Mouse (Mus musculus) intestine, embryonic 14.5 days (tissue): ENCODE measurements around the gene Edc3. TPM values are rescaled to one million over a fixed set of nuclear protein-coding genes. Genes with fewer than 3 reads are reported as not detected.

ENCODE experiments used
- ATAC-seq: fragments of 200-750 bp; cut with Nextera tagmentation; replicated peaks from 2 replicates; pipeline ENCODE4 v1.8.0; 2017; ENCODE audit warnings: low read depth, moderate number of reproducible peaks, moderate TSS enrichment, moderate library complexity; ENCODE audit not compliant: low FRiP score, low TSS enrichment
- DNase-seq: peaks from one replicate; pipeline ENCODE4 v3.0.0-alpha.2; 2018; ENCODE audit warnings: low spot score
- H3K27ac ChIP-seq: fragments of 300-500 bp; sonication (generic); 2 replicates; pipeline ENCODE4 v1.5.1; 2014; ENCODE audit warnings: low read depth, mild to moderate bottlenecking, control low read depth
- H3K27me3 ChIP-seq: fragments of 300-500 bp; sonication (generic); replicated peaks from 2 replicates; pipeline ENCODE4 v1.6.1; 2014; ENCODE audit warnings: low read length, control low read depth; ENCODE audit not compliant: control insufficient read depth, insufficient read depth
- H3K36me3 ChIP-seq: fragments of 300-500 bp; sonication (generic); 2 replicates; pipeline ENCODE4 v1.6.1; 2014; ENCODE audit warnings: low read length, control low read depth; ENCODE audit not compliant: control insufficient read depth, insufficient read depth
- H3K4me1 ChIP-seq: fragments of 300-500 bp; sonication (generic); replicated peaks from 2 replicates; pipeline ENCODE4 v1.6.1; 2014; ENCODE audit warnings: low read length, control low read depth, mixed read lengths; ENCODE audit not compliant: control insufficient read depth, insufficient read depth
- H3K4me2 ChIP-seq: fragments of 300-500 bp; sonication (generic); 2 replicates; pipeline ENCODE4 v1.6.1; 2014; ENCODE audit warnings: low read length
- H3K4me3 ChIP-seq: fragments of 300-500 bp; sonication (generic); 2 replicates; pipeline ENCODE4 v1.5.1; 2014; ENCODE audit warnings: low read depth, low read length, control low read depth, mixed read lengths
- H3K9ac ChIP-seq: fragments of 300-500 bp; sonication (generic); 2 replicates; pipeline ENCODE4 v1.6.1; 2014; ENCODE audit warnings: mild to moderate bottlenecking, low read length
- H3K9me3 ChIP-seq: fragments of 300-500 bp; sonication (generic); 2 replicates; pipeline ENCODE4 v1.6.1; 2016; ENCODE audit warnings: low read length, control low read depth; ENCODE audit not compliant: control insufficient read depth
- WGBS: fragments of 180-500 bp; shearing (Covaris S2); extraction: QIAGEN DNeasy Blood & Tissue Kit; methylation state at CpG from one replicate; pipeline ENCODE4 v1.1.7; 2014; 5-methylcytosine and 5-hydroxymethylcytosine counted together
- polyA plus RNA-seq: library from polyadenylated mRNA; unstranded; fragments of >200 nt; fragmentation: Nextera tagmentation; extraction: Ambion mirVana; gene quantifications from 2 replicates; pipeline ENCODE4 v1.2.1, GENCODE M21; 2014

Gene Edc3
- polyA plus RNA-seq, 1 experiment from 2014 or later = 25.1 TPM

DNA sequence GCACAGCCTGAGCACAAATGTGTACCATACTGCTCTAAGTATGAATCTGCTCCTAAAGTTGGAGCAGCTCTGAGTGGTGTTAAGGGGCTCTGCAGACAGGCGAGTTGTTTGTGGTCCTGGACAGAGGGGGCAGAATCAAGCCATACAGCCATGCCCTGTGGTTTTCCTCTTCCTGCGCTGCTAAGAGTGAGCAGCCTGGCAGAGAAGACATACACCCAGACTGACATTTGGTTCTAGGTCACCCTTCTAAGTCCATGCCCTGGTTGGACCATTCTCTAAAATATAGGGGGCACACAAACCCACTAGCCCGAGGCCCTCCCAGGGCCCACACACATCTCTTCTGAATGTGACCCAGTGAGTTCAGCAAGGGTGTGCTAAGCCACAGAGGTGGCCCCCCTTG is 81.4 kb downstream of the Edc3 start:
- Histone ChIP-seq H3K27me3 (no peaks in the 10 kb centered on the region), H3K36me3 (0 out of 2 replicates have a peak, but pooled peaks cover 8% of the 10 kb centered on the region), H3K4me3 (no peak overlapping the region), H3K4me2 (no peak overlapping the region), H3K9ac (no peak overlapping the region), H3K4me1 (no peaks in the 10 kb centered on the region), H3K27ac (no peak overlapping the region), H3K9me3 (no peaks in the 10 kb centered on the region)
- no peak for DNase-seq
- no peak for ATAC-seq
- WGBS = 88% methylated on average over 3 of the region's 3 CpGs

DNA sequence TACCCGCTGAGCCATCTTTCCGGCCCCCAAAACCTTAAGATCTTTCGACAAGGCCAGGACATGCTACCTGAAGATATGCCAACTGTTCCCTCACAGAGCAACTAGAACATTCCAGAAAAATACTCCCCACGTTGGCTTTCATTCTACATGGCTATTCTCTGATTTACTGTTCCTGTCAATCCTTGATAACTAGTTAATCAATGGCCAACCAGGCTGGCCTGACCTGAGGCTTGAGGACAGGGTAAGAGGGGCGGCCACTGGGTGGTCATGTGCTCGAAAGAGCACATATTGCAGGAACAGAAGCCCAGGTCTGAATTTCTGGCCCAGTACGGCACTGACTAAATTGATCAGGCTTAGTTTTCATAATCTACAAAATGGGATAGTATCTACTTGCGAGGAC is 89.1 kb downstream of the Edc3 start:
- H3K9me3 ChIP-seq = no peaks in the 10 kb centered on the region
- H3K9ac ChIP-seq = no peak overlapping the region
- H3K27ac ChIP-seq = no peak overlapping the region
- H3K4me1 ChIP-seq = peaks cover 3% of the 10 kb centered on the region
- no peak overlapping the region for H3K4me3 ChIP-seq
- H3K36me3 ChIP-seq = peaks cover 23% of the 10 kb centered on the region
- 87% methylated on average over 8 of the region's 8 CpGs for WGBS
- ATAC-seq (no peak), DNase-seq (no peak)
- no peak overlapping the region for H3K4me2 ChIP-seq
- H3K27me3 ChIP-seq = no peaks in the 10 kb centered on the region

DNA sequence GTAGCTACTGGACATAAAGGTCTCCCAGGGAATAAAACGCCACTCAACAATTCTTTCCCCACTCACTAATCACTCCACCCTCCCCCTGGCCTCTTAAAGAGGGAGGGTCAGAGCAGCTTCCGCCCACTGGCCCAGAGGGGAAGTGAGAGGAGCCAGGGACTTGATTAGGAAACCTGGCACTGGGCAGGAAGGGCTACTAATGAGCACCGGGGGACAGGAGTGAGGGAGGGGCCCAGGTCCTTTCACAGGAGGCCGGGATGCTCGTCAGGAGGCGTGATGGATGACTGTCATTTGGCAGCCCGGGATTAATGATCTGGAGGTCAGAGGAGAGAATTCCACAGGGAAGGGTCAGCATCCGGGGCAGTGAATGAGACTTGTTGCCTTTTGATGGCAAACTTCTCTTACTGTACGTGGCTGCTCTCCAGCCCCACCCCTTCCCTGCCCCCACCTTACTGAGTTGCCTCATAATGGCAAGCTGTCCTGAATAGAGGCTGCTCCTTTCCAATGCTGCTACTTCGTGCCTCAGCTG is 90.4 kb downstream of the Edc3 start:
- 25% methylated on average over 10 of the region's 10 CpGs for WGBS
- Histone ChIP-seq H3K9me3 (no peaks in the 10 kb centered on the region), H3K27ac (no peak overlapping the region), H3K9ac (no peak overlapping the region), H3K36me3 (peaks cover 20% of the 10 kb centered on the region), H3K4me3 (no peak overlapping the region), H3K4me1 (peaks cover 16% of the 10 kb centered on the region), H3K27me3 (no peaks in the 10 kb centered on the region), H3K4me2 (no peak overlapping the region)
- DNase-seq = no peak
- ATAC-seq = no peak

GRCm38 (mm10) chr9:57800325-57800975 is 92.1 kb downstream of the Edc3 start:
- Histone ChIP-seq H3K4me3 (no peak overlapping the region), H3K36me3 (peaks cover 14% of the 10 kb centered on the region), H3K27me3 (no peaks in the 10 kb centered on the region), H3K4me1 (peaks cover 23% of the 10 kb centered on the region), H3K4me2 (no peak overlapping the region), H3K9ac (no peak overlapping the region), H3K27ac (no peak overlapping the region), H3K9me3 (no peaks in the 10 kb centered on the region)
- 88% methylated on average over 9 of the region's 9 CpGs for WGBS
- no peak for DNase-seq
- no peak for ATAC-seq

Other genes with a start within 250 kb of the Edc3 start
- 13.1 and 13.7 TPM in 2 replicates for gene Scamp5, start 240.5 kb upstream of the Edc3 start, polyA plus RNA-seq
- gene Rpp25, start 204.5 kb upstream of the Edc3 start, polyA plus RNA-seq = 8.6 and 10.7 TPM in 2 replicates
- 622 and 687 TPM in 2 replicates for gene Cox5a, start 187.3 kb upstream of the Edc3 start, polyA plus RNA-seq
- gene Fam219b, start 171.0 kb upstream of the Edc3 start, polyA plus RNA-seq = 18.9 and 21.9 TPM in 2 replicates
- 40.4 and 42.7 TPM in 2 replicates for gene Mpi, start 155.8 kb upstream of the Edc3 start, polyA plus RNA-seq
- 75.5 and 80.2 TPM in 2 replicates for gene Scamp2, start 147.6 kb upstream of the Edc3 start, polyA plus RNA-seq
- 14.2 and 14.3 TPM in 2 replicates for gene Ulk3, start 119.1 kb upstream of the Edc3 start, polyA plus RNA-seq
- gene Cplx3, start 102.3 kb upstream of the Edc3 start, polyA plus RNA-seq = not detected in 2 replicates
- not detected in 2 replicates for gene Lman1l, start 87.8 kb upstream of the Edc3 start, polyA plus RNA-seq
- gene Csk, start 54.9 kb upstream of the Edc3 start, polyA plus RNA-seq = 28.0 and 31.4 TPM in 2 replicates
- gene Cyp1a2, start 24.8 kb upstream of the Edc3 start, polyA plus RNA-seq = not detected in 2 replicates
- gene Cyp1a1, start 20.6 kb upstream of the Edc3 start, polyA plus RNA-seq = not detected in 2 replicates
- gene Clk3, start 57.3 kb downstream of the Edc3 start, polyA plus RNA-seq = 64.2 and 69.6 TPM in 2 replicates
- gene Arid3b, start 128.3 kb downstream of the Edc3 start, polyA plus RNA-seq = 7.3 and 8.4 TPM in 2 replicates
- 91.4 and 96.8 TPM in 2 replicates for gene Ubl7, start 202.4 kb downstream of the Edc3 start, polyA plus RNA-seq
- gene Sema7a, start 231.6 kb downstream of the Edc3 start, polyA plus RNA-seq = 0.34 and 0.38 TPM in 2 replicates